Mouse (Mus musculus) limb, embryonic 10.5 days (tissue): Measurements from ENCODE around the gene P2rx7. TPM values are rescaled to one million over a fixed set of nuclear protein-coding genes. Genes with fewer than 3 reads are reported as not detected.

Experiments
- DNase-seq: peaks from one replicate; pipeline ENCODE4 v3.0.0-alpha.2; 2017; ENCODE audit warnings: low spot score
- H3K27ac ChIP-seq: fragments of 300-500 bp; sonication (generic); 2 replicates; pipeline ENCODE4 v1.5.1; 2016; ENCODE audit warnings: mild to moderate bottlenecking
- H3K27me3 ChIP-seq: fragments of 300-500 bp; sonication (generic); 2 replicates; pipeline ENCODE4 v1.6.1; 2016; ENCODE audit warnings: low read depth, mild to moderate bottlenecking; ENCODE audit not compliant: poor library complexity, severe bottlenecking
- H3K36me3 ChIP-seq: fragments of 300-500 bp; sonication (generic); 2 replicates; pipeline ENCODE4 v1.6.1; 2016; ENCODE audit warnings: mild to moderate bottlenecking, moderate library complexity
- H3K4me1 ChIP-seq: fragments of 300-500 bp; sonication (generic); 2 replicates; pipeline ENCODE4 v1.6.1; 2016
- H3K4me3 ChIP-seq: fragments of 300-500 bp; sonication (generic); 2 replicates; pipeline ENCODE4 v1.5.1; 2016; ENCODE audit warnings: mild to moderate bottlenecking, moderate library complexity
- H3K9me3 ChIP-seq: fragments of 300-500 bp; sonication (generic); replicated peaks from 2 replicates; pipeline ENCODE4 v1.6.1; 2016; ENCODE audit warnings: mild to moderate bottlenecking
- WGBS: fragments of 180-500 bp; shearing (Covaris S2); methylation state at CpG from one replicate; pipeline ENCODE4 v1.1.7; 2016; 5-methylcytosine and 5-hydroxymethylcytosine counted together
- polyA plus RNA-seq: library from polyadenylated mRNA; unstranded; fragments of >200 nt; fragmentation: Nextera tagmentation; extraction: Ambion mirVana; gene quantifications from 2 replicates; pipeline ENCODE4 v1.2.1, GENCODE M21; 2016

Gene P2rx7
- 0.08 TPM in 1 of 2 replicates, not detected in the other for polyA plus RNA-seq

DNA sequence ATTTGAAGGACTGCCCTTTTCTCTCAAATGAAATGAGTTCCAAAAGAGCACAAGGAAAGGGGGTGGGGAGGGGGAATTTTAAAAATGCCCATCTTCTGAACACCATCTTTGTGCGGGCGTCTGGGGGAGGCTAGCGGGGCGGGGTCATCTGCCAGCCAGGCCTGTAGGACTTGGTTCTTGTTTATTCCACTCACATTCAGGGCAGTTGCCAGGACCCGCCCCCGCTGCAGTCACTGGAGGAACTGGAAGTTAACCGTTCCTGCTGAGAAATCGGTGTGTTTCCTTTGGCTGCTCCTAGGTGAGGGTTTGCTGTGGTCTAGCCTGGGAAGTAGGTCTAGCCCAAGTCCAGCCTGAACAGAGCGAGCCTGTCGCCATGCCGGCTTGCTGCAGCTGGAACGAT, at the start of gene P2rx7:
P2rx7 (plus strand) TSS at position 211 of the 400 bp plus-strand sequence.
- no peak within 1 kb of the TSS for H3K4me3 ChIP-seq
- 0 out of 2 replicates have a peak, but pooled peaks cover 7% of the 10 kb centered on the region for H3K4me1 ChIP-seq
- H3K36me3 ChIP-seq = no peaks in the 10 kb centered on the region
- H3K27ac ChIP-seq = no peak within 1 kb of the TSS; the same call in 1 of the 2 replicates
- H3K9me3 ChIP-seq = no peaks in the 10 kb centered on the region
- no peak for DNase-seq
- WGBS = 80% methylated on average over 12 of the region's 12 CpGs
- no peaks in the 10 kb centered on the region for H3K27me3 ChIP-seq

DNA sequence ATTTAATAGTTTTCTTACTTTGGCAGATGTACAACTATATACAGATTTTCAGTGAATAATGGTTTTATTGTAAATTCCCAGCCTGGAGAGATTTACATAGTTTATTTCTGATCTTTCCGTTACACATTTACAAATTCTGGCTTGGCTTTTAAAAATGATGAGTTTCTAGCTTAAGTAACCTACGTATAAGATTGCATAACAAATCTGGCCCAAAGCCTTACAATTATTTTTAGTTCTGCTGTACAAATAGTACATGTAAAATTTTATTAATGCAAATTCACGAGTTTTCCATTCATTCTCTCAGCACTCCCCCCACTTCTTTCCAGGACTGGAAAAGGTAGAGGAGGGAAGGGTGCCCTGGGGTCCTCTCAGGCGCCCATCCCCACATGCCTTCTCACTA, 48.2 kb upstream of the P2rx7 start:
- no peak for DNase-seq
- 95% methylated on average over 4 of the region's 4 CpGs for whole genome bisulfite sequencing
- H3K9me3 ChIP-seq = no peaks in the 10 kb centered on the region

DNA sequence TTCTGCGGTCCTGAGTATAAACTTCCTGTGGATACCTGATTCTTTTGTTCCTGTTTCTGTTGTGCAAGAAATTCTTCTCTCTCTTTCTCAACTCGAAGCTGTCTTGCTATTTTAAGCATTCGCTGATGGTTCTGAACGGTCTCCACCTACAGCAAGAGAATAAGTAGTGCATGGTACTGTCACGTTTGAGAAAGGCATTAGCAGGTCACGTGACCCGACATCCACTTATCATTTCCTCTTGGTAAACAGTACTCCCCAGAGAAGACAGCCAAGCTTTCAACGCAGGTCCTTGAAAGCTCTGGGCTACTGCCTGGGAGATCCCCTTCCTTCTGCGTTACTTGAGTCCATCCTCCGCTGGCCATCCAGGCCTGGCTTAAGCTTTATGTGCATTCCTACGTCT, 41.5 kb upstream of the P2rx7 start:
- no peak overlapping the region for H3K4me3 ChIP-seq
- no peaks in the 10 kb centered on the region for H3K4me1 ChIP-seq
- no peaks in the 10 kb centered on the region for H3K27me3 ChIP-seq
- DNase-seq = no peak
- 89% methylated on average over 11 of the region's 11 CpGs for WGBS
- no peaks in the 10 kb centered on the region for H3K9me3 ChIP-seq
- peaks cover 97% of the 10 kb centered on the region for H3K36me3 ChIP-seq
- no peak overlapping the region for H3K27ac ChIP-seq

More for the DNA sequence above, 48.2 kb upstream of the P2rx7 start:
- H3K27me3 ChIP-seq = no peaks in the 10 kb centered on the region
- H3K27ac ChIP-seq = no peak overlapping the region
- peaks cover 89% of the 10 kb centered on the region for H3K36me3 ChIP-seq
- no peak overlapping the region for H3K4me3 ChIP-seq
- no peaks in the 10 kb centered on the region for H3K4me1 ChIP-seq

DNA sequence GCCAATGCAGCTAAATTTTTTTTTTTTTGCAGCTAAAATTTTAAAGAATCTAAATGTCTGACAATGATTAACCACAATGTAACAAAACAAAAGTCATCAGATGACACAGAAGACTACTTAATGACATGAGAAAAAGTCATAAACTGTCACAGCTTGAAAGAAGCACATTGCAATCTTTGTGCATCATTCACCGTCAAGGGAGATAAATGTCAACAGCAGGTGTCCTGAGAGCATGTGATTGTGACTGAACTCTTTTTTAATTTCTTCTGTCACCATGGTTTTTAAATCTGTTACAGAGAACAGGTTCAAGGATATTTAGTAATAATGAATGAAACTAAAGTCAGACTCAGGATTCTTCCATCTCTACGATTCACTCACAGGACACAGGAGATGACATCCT, 38.8 kb upstream of the P2rx7 start:
- Histone ChIP-seq H3K9me3 (no peaks in the 10 kb centered on the region), H3K27ac (no peak overlapping the region), H3K4me3 (no peak overlapping the region), H3K36me3 (peaks cover 95% of the 10 kb centered on the region), H3K27me3 (no peaks in the 10 kb centered on the region), H3K4me1 (no peaks in the 10 kb centered on the region)
- no peak for DNase-seq
- 94% methylated on average over 2 of the region's 2 CpGs for WGBS

DNA sequence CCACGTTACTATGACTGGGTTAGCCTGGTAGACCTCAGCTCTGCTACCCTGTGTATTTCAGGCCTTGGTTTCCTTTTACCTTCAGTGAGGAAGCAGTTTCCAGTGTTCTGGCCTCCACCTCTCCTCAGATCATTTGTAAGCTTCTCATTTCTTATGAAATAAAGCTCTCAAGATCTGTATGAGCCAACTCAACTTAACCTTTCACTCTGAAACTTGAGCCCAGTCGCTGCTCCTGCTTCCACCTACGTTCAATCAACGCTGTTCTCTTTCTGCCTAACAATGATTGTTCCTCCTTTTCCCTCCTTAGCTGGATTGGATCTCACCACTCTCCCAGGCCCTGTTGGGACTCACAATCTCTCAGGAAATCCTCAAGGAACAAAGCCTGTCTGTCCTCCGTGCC, 32.1 kb upstream of the P2rx7 start:
- no peak for DNase-seq
- H3K9me3 ChIP-seq = no peaks in the 10 kb centered on the region
- H3K36me3 ChIP-seq = peaks cover 40% of the 10 kb centered on the region
- peaks cover 28% of the 10 kb centered on the region for H3K4me1 ChIP-seq
- H3K4me3 ChIP-seq = no peak overlapping the region
- WGBS = 74% methylated on average over 5 of the region's 5 CpGs
- no peaks in the 10 kb centered on the region for H3K27me3 ChIP-seq
- peak overlapping the region; percentile 57 for H3K27ac ChIP-seq

DNA sequence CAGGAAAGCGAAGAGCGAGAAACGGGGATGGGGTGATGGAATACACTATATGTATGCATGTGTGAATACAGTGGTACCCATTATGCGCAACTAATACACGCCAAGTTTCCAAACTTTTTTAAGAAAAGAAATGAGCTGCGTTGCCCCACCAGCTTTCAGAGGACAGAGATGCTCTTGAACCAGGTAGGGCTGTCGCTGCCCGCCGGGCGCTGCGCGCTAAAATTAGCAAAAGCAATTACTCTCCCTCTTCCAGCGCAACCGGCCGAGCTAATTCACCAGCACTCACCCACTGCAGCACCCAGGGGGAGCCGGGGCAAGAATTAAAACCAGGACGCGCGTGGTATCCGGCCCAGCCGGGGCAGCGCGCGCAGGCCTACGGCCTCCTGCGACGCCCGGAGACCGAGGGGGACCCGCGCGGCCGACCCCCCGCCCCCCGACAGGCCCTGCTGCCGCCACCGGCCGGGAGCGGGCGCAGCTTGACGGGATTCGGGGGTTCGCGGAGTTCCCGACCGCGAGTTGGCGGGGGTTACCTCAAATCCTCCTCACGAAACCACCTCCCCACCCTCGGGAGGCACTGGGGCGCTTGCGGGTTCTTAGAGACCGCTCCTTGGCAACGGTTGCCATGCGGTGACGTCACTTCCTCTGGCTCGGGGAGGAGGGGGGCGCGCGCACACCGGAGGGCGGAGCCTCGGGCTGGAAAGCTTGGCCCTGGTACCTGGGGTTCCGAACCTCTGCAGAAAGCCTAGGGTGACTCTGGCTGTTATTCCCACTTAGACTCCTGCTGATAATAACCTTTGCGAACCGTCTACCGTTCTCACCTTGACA, 29.6 kb upstream of the P2rx7 start, which contains the start of gene Ift81:
Ift81 (minus strand) TSS at position 611 of the 825 bp plus-strand sequence.
- peak; percentile 99 for DNase-seq
- Histone ChIP-seq H3K27ac (peak within 1 kb of the TSS; percentile 99), H3K27me3 (no peaks in the 10 kb centered on the region), H3K4me1 (peaks cover 34% of the 10 kb centered on the region), H3K36me3 (peaks cover 17% of the 10 kb centered on the region), H3K9me3 (no peaks in the 10 kb centered on the region), H3K4me3 (peak within 1 kb of the TSS; percentile 86)
- 2% methylated on average over 67 of the region's 67 CpGs for WGBS

DNA sequence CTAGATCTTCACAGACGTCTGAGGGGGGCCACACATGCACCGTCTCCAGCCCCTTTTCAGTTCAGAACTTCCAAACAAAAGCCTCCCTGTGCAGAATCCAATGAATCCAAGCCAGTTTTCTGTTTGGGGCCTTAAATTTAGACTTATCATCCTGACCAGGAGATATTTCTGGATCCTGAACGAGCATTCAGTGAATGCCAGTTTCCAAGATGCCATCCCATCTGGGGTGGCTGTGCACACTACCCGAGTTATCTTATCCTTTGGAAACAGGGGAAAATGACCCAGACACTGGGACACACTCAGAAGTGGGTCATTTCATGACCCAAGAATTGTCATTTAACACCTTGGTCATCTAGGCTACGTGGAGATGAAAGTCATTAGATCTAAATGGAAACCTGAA, 26.0 kb upstream of the P2rx7 start:
- H3K4me3 ChIP-seq = no peak overlapping the region

DNA sequence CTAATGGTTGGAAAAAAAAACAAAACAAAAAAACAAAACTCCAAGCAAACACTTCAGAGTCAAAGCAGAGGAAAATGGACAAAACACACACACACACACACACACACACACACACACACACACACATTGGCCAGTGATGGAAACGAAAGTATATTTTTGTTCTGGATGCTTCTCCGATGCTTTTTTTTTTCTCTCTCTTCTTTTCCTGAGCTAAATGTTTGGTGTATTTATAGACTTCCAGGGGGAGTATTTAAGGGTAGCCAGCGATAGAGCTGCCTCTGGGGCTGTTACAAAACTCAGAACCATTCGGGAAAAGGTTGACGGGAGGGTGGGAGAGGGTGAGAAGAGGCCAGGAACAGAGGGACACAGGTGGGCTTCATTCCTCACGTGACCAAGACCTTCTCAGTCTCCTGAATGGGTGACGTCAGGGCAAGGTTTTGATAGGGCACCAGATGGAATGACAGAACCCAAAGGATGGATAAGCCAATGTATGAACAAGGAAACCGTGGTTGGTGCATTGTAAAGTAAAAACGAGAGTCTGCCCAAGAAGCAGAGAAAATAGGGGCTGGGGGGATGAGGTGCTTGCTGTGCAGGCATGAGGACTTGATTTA, 23.9 kb upstream of the P2rx7 start:
- H3K4me3 ChIP-seq = no peak overlapping the region
- H3K9me3 ChIP-seq = no peaks in the 10 kb centered on the region; the same call in 1 of the 2 replicates
- no peaks in the 10 kb centered on the region for H3K27me3 ChIP-seq
- WGBS = 89% methylated on average over 9 of the region's 9 CpGs
- H3K4me1 ChIP-seq = peaks cover 44% of the 10 kb centered on the region
- peak overlapping the region; percentile 92; the same call in 1 of the 2 replicates for H3K27ac ChIP-seq
- no peaks in the 10 kb centered on the region for H3K36me3 ChIP-seq
- DNase-seq = no peak

More for the DNA sequence above, 26.0 kb upstream of the P2rx7 start:
- 70% methylated on average over 5 of the region's 5 CpGs for WGBS
- DNase-seq = no peak
- Histone ChIP-seq H3K9me3 (no peaks in the 10 kb centered on the region), H3K4me1 (peaks cover 54% of the 10 kb centered on the region), H3K27ac (no peak overlapping the region; the same call in 1 of the 2 replicates), H3K27me3 (no peaks in the 10 kb centered on the region), H3K36me3 (peaks cover 3% of the 10 kb centered on the region; the same call in 1 of the 2 replicates)

DNA sequence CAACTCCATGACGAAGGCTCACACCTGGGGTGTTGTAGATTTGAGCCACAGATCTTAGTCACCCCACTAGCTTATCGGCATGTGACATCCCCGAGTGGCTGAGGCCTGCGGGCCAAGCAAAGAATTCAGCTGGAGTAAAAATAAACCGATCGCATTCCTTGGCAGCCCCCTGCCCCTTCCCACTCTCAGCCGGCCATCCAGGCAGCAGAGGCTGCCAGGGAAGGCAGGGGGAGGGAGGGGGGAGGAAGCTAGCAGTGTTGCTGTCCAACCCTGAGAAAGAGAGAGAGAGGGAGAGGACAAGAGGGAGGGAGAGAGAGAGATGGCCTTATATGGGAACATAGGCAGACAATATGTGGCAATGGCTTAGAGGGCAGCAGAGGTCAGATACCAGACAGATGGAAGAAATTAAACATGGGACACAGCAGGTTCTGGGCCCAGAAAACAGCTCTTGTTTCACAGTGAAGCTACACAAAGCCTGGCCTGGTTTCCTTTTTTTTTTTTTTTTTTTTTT, 22.3 kb upstream of the P2rx7 start:
- Histone ChIP-seq H3K36me3 (no peaks in the 10 kb centered on the region), H3K9me3 (no peaks in the 10 kb centered on the region; the same call in 1 of the 2 replicates), H3K4me3 (peak overlapping the region; percentile 16), H3K27me3 (no peaks in the 10 kb centered on the region), H3K4me1 (peaks cover 43% of the 10 kb centered on the region), H3K27ac (peak overlapping the region; percentile 92)
- 3% methylated on average over 7 of the region's 7 CpGs for WGBS
- DNase-seq = peak; percentile 75

DNA sequence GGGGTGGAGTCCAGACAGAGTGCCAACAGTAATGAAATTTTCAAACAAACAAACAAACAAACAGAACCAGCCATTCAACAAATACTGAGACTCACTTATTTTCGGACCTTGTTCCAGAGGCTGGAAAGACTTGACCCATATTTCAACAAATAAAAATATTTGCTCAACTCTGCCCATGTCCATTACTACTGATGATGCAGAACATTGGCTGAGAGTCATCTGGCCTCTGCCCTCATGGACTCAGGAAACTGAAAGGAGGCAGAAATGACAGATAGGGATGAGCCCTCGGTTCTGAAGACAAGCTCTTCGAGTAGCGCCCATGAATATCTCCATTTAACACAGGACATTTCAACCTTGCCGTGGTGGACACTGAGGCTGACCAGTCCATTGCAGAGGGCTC, 21.2 kb upstream of the P2rx7 start:
- no peaks in the 10 kb centered on the region; the same call in 1 of the 2 replicates for H3K9me3 ChIP-seq
- WGBS = 91% methylated on average over 5 of the region's 5 CpGs
- H3K36me3 ChIP-seq = no peaks in the 10 kb centered on the region
- no peak overlapping the region for H3K4me3 ChIP-seq
- H3K27me3 ChIP-seq = no peaks in the 10 kb centered on the region
- no peak for DNase-seq
- H3K4me1 ChIP-seq = peaks cover 43% of the 10 kb centered on the region
- H3K27ac ChIP-seq = peak overlapping the region; percentile 92

DNA sequence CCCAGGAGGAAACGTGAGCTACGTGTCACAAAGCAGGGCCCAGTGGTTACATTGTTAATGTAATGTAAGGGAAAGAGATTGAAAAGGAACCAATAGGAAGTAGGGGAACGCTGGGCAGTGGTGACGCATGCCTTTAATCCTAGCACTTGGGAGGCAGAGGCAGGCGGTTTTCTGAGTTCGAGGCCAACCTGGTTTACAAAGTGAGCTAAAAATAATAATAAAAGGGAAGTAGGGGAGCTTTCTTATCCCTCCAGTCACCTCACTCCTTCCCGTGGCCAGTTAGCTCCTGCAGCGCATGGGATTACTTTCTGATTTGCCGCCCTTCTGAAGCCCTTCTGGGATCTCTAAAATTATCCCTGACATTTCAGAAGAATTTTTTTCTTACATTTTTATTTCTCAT, 19.9 kb upstream of the P2rx7 start:
- H3K4me3 ChIP-seq = no peak overlapping the region
- no peak for DNase-seq
- 86% methylated on average over 9 of the region's 9 CpGs for WGBS
- no peaks in the 10 kb centered on the region for H3K27me3 ChIP-seq
- H3K9me3 ChIP-seq = no peaks in the 10 kb centered on the region; the same call in 1 of the 2 replicates
- no peaks in the 10 kb centered on the region for H3K36me3 ChIP-seq
- peaks cover 37% of the 10 kb centered on the region for H3K4me1 ChIP-seq
- H3K27ac ChIP-seq = peak overlapping the region; percentile 30; the same call in 1 of the 2 replicates

DNA sequence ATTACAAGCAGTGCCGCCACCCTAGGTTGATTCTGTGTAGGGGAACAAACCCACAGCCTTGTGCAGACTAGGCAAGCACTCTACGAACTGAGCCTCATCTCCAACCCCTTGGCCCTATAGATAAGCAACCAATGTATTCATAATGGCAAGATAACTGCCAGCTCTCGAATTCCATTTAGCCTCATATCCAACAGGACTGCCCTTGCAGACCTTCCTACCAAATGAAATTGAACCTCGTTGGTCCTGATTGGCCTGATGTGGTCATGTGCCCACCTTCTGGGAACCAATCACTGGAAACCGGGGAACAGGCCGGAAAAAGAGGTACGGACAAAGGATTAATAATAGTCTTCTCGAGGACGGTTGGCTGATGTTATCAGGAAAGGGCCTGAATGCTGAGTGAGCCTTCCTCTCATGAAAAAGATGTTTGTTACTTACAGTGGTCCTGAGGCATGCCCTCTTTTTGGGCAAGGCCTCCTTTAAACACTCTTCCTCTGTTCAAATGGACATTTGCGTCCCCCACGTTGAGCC, 18.7 kb upstream of the P2rx7 start:
- Histone ChIP-seq H3K4me1 (peaks cover 35% of the 10 kb centered on the region), H3K27me3 (no peaks in the 10 kb centered on the region), H3K36me3 (no peaks in the 10 kb centered on the region), H3K27ac (no peak overlapping the region), H3K9me3 (no peaks in the 10 kb centered on the region; the same call in 1 of the 2 replicates), H3K4me3 (no peak overlapping the region)
- WGBS = 92% methylated on average over 11 of the region's 11 CpGs
- DNase-seq = no peak
